Mouse (Mus musculus) cerebellum, adult 2 months (tissue): ENCODE results near the gene Kat2b.

Experiments
- CTCF ChIP-seq: fragments of 200-500 bp; IDR thresholded peaks from 2 replicates; pipeline ENCODE4 v1.5.1; 2011; ENCODE audit warnings: low read depth, mild to moderate bottlenecking, control low read depth, low read length, moderate library complexity, borderline replicate concordance; ENCODE audit not compliant: insufficient read depth
- POLR2A ChIP-seq: fragments of 200-500 bp; IDR thresholded peaks from 2 replicates; pipeline ENCODE4 v1.6.1; 2011; ENCODE audit warnings: low read length, control low read depth, borderline replicate concordance; ENCODE audit not compliant: insufficient read depth

DNA sequence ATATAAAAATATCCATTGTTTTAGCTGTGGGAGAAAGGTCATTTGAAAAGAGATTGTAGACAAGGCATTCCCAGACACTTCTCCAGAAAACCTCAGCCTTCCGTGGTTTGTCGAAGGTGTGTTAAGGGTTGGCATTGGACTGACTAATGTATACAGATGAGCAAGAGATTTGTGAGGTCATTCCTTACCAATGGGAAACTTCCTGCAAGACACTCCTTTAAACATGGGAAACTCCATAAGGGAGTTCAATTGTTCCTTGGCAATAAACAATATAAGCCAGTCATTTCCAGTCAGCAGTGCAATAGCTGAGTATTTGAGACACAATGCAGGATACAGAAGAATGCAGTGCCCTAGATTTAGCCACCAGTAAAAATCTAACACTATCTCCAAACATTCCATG is 38.6 kb upstream of the Kat2b start:
- no peak for TF ChIP-seq POLR2A
- no peak for TF ChIP-seq CTCF
